Comparison of ENCODE assay signal across 27 mouse cellular contexts in genomic region chr1:152439408-152439807, GRCm38 (mm10). TPM values are rescaled to one million over a fixed set of nuclear protein-coding genes. Genes with fewer than 3 reads are reported as not detected.
DNase-seq lines count a peak whose midpoint lies in the region; ATAC-seq and TF ChIP-seq lines count a peak whose summit lies in the region.
"Had no signal": no experiment of that assay in that cellular context is flagged by ENCODE, and none has a peak within 500 bp of the region (broad histone marks: within the 10 kb centered on the region; RNA-seq: fewer than 3 reads in every experiment).

No protein-coding gene starts in this region.

- no peaks in the 10 kb centered on the region for H3K27me3 ChIP-seq in heart, embryonic 14.5 days (ENCODE audit: control insufficient read depth, insufficient read depth, low read length)
- H3K27me3 ChIP-seq: forebrain, embryonic 12.5 days; heart, embryonic 15.5 days; hindbrain, embryonic 15.5 days; kidney, embryonic 15.5 days; limb, embryonic 12.5 days; stomach, embryonic 15.5 days had no signal

- intact Hi-C loops in heart, postnatal 36 days (cut with DNase I) = no loop called here

- 32% methylated on average over 4 of the region's 4 CpGs for whole genome bisulfite sequencing in heart, embryonic 14.5 days

- no peak overlapping the region for H3K27ac ChIP-seq in heart, embryonic 14.5 days (replicated peaks in 1 of 2; ENCODE audit: control insufficient read depth in 1 of 2, insufficient read depth in 1 of 2, low read depth in 2 of 2, low read length in 2 of 2)
- H3K27ac ChIP-seq: embryonic facial prominence, embryonic 13.5 days; forebrain, embryonic 12.5 days; heart, adult 2 months; heart, embryonic 15.5 days; hindbrain, embryonic 15.5 days; kidney, embryonic 15.5 days; limb, embryonic 12.5 days; stomach, embryonic 15.5 days had no signal

- H3K9ac ChIP-seq in heart, embryonic 14.5 days (ENCODE audit: low read length) = no peak overlapping the region
- H3K9ac ChIP-seq: embryonic facial prominence, embryonic 13.5 days; forebrain, embryonic 12.5 days; heart, embryonic 15.5 days; hindbrain, embryonic 15.5 days; kidney, embryonic 15.5 days; limb, embryonic 12.5 days; stomach, embryonic 15.5 days had no signal

- peak; percentile 13 to 34 for DNase-seq in cerebellum, postnatal 10 days
- DNase-seq in cerebellum, adult 8-10 months = no peak
- DNase-seq in heart, postnatal 36 days = no peak
- peak; percentile 14 for DNase-seq in 3134 (ENCODE audit: extremely low read depth, insufficient read length, low spot score)
- DNase-seq in brain, embryonic 14.5 days (ENCODE audit: low read depth) = peak; percentile 51
- no peak for DNase-seq in adrenal gland, postnatal 4 days (ENCODE audit: low spot score in 2 of 2)
- no peak for DNase-seq in left cerebral cortex, adult 9 months (ENCODE audit: low spot score in 2 of 2)
- DNase-seq: cerebellum, adult 11 months; cerebellum, adult 9-11 months; gastrocnemius, postnatal 25 days; heart, adult 2 months; kidney, adult 11 months; kidney, postnatal 25 days; midbrain, embryonic 14.5 days had no signal

- no peak for TF ChIP-seq CTCF in brain, embryonic 14.5 days (IDR thresholded peaks at IDR 0.05; ENCODE audit: borderline replicate concordance, extremely low read depth, insufficient read depth, insufficient read length)

- TF ChIP-seq POLR2A in brain, embryonic 14.5 days (IDR thresholded peaks at IDR 0.05; ENCODE audit: borderline replicate concordance, extremely low read depth, insufficient read depth, insufficient read length, poor library complexity, severe bottlenecking) = no peak

- peaks cover 7% of the 10 kb centered on the region in 2 experiments for H3K4me1 ChIP-seq in heart, embryonic 14.5 days (ENCODE audit: control insufficient read depth in 2 of 2, insufficient read depth in 2 of 2, low read length in 2 of 2)
- H3K4me1 ChIP-seq: embryonic facial prominence, embryonic 13.5 days; forebrain, embryonic 12.5 days; hindbrain, embryonic 15.5 days; kidney, embryonic 15.5 days; limb, embryonic 12.5 days; stomach, embryonic 15.5 days had no signal

- no peak overlapping the region for H3K4me3 ChIP-seq in heart, embryonic 14.5 days (ENCODE audit: control insufficient read depth in 1 of 2, insufficient read depth in 1 of 2, low read depth in 1 of 2, low read length in 2 of 2)
- H3K4me3 ChIP-seq: embryonic facial prominence, embryonic 13.5 days; forebrain, embryonic 12.5 days; heart, adult 2 months; heart, embryonic 15.5 days; hindbrain, embryonic 15.5 days; kidney, embryonic 15.5 days; limb, embryonic 12.5 days; stomach, embryonic 15.5 days had no signal

- ATAC-seq in heart, embryonic 14.5 days (ENCODE audit: insufficient number of reproducible peaks, insufficient read depth, low FRiP score, low read depth) = no peak
- ATAC-seq: inflammation-experienced regulatory T-cells, adult 6 months had no signal

- no peaks in the 10 kb centered on the region for H3K36me3 ChIP-seq in heart, embryonic 14.5 days (ENCODE audit: control insufficient read depth, insufficient read depth, low read length)
- H3K36me3 ChIP-seq: embryonic facial prominence, embryonic 13.5 days; forebrain, embryonic 12.5 days; heart, embryonic 15.5 days; hindbrain, embryonic 15.5 days; kidney, embryonic 15.5 days; limb, embryonic 12.5 days; stomach, embryonic 15.5 days had no signal

- peak overlapping the region; percentile 14; the same call in 1 of the 2 replicates for H3K4me2 ChIP-seq in heart, embryonic 14.5 days (ENCODE audit: low read length)
- H3K4me2 ChIP-seq: embryonic facial prominence, embryonic 13.5 days; forebrain, embryonic 12.5 days; heart, embryonic 15.5 days; hindbrain, embryonic 15.5 days; kidney, embryonic 15.5 days; limb, embryonic 12.5 days; stomach, embryonic 15.5 days had no signal

- H3K9me3 ChIP-seq in heart, embryonic 14.5 days (ENCODE audit: control insufficient read depth, low read length) = no peaks in the 10 kb centered on the region; the same call in 1 of the 2 replicates
- H3K9me3 ChIP-seq: embryonic facial prominence, embryonic 13.5 days; forebrain, embryonic 12.5 days; heart, embryonic 15.5 days; hindbrain, embryonic 15.5 days; kidney, embryonic 15.5 days; limb, embryonic 12.5 days; stomach, embryonic 15.5 days had no signal

RNA-seq across cellular contexts. Expression of gene Colgalt2, which starts 39.8 kb away (rescaled TPM):
- polyA plus RNA-seq in heart, embryonic 14.5 days (2014; fragmentation: Nextera tagmentation; extraction: Ambion mirVana) = 2.8 and 2.9 TPM in 2 replicates
- total RNA-seq in heart, postnatal 36 days (2021) = 1 to 10 TPM; 3.3 to 3.7 TPM
- polyA plus RNA-seq in brain, embryonic 14.5 days (2012; rRNA removed) = 3.3 and 4.3 TPM in 2 replicates
- 1 to 10 TPM; 2.5 to 2.8 TPM for total RNA-seq in adrenal gland, postnatal 4 days (2021)
- total RNA-seq: common myeloid progenitor, adult 5-6 weeks; hematopoietic stem cell, adult 5-6 weeks; MEL; neutrophil, adult 5-6 weeks had no signal
- polyA plus RNA-seq: inflammation-experienced regulatory T-cells, adult 6 months had no signal

RNA-seq across cellular contexts. Expression of gene Tsen15, which starts 52.9 kb away (rescaled TPM):
- 52.0 and 58.1 TPM in 2 replicates for polyA plus RNA-seq in heart, embryonic 14.5 days (2014; fragmentation: Nextera tagmentation; extraction: Ambion mirVana)
- 10 to 100 TPM; 15.2 to 20.2 TPM for total RNA-seq in heart, postnatal 36 days (2021)
- polyA plus RNA-seq in brain, embryonic 14.5 days (2012; rRNA removed) = 22.5 and 29.6 TPM in 2 replicates
- total RNA-seq in adrenal gland, postnatal 4 days (2021) = 10 to 100 TPM; 33.7 to 35.4 TPM

Comparison
In these comparisons a context has a peak if more than half of its experiments do, and no peak if none do; other contexts are left out.
1. DNase-seq: peak in cerebellum, postnatal 10 days (2 of 2), 3134 (single experiment) and brain, embryonic 14.5 days (single experiment); none in cerebellum, adult 8-10 months (single experiment), heart, postnatal 36 days (0 of 2), adrenal gland, postnatal 4 days (0 of 2) and left cerebral cortex, adult 9 months (0 of 2).